Mouse (Mus musculus) lung, postnatal 0 days (tissue): Measurements from ENCODE around the gene Pbp2.

Experiments used
- CTCF ChIP-seq: IDR thresholded peaks from 2 replicates; pipeline ENCODE4 v1.5.1; 2016; ENCODE audit warnings: antibody characterized with exemption, mild to moderate bottlenecking
- EP300 ChIP-seq: IDR thresholded peaks from 2 replicates; pipeline ENCODE4 v1.6.1; 2016; ENCODE audit warnings: antibody characterized with exemption, mild to moderate bottlenecking, control low read depth

DNA sequence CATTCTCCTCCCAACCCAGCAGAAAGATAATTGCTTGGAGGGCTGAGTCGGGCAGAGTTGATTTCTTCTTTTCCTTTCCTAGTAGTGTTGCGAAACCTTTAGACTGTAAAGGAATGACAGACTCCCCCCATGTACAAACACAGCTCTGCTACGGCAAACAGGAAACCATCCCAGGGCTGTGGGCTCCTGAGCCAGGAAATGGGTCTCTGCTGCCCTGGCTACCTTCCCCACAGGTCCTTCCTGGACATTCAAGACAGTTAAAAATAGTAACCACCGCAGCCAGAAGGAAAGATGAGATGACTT is 30.8 kb upstream of the Pbp2 start:
- TF ChIP-seq CTCF (no peak), EP300 (peak; percentile 57; the same call in 1 of the 2 replicates)
